Mouse (Mus musculus) lung, embryonic 15.5 days (tissue): Measurements from ENCODE around the gene Oprd1. TPM values are rescaled to one million over a fixed set of nuclear protein-coding genes. Genes with fewer than 3 reads are reported as not detected.
A peak's percentile ranks its signal among the peaks of the same experiment; 100 is the strongest.

ENCODE experiments used
- ATAC-seq: fragments of 200-750 bp; cut with Nextera tagmentation; 2 replicates; pipeline ENCODE4 v1.8.0; 2017; ENCODE audit warnings: moderate number of reproducible peaks, borderline replicate concordance; ENCODE audit not compliant: low FRiP score, low TSS enrichment; ENCODE audit errors: extremely low read depth
- H3K27ac ChIP-seq: fragments of 300-500 bp; sonication (generic); 2 replicates; pipeline ENCODE4 v1.5.1; 2015; ENCODE audit warnings: moderate library complexity, mild to moderate bottlenecking, inconsistent platforms
- H3K27me3 ChIP-seq: fragments of 300-500 bp; sonication (generic); 2 replicates; pipeline ENCODE4 v1.6.1; 2015; ENCODE audit warnings: inconsistent platforms
- H3K36me3 ChIP-seq: fragments of 300-500 bp; sonication (generic); 2 replicates; pipeline ENCODE4 v1.6.1; 2015; ENCODE audit warnings: inconsistent platforms
- H3K4me1 ChIP-seq: fragments of 300-500 bp; sonication (generic); 2 replicates; pipeline ENCODE4 v1.6.1; 2015; ENCODE audit warnings: inconsistent platforms
- H3K4me2 ChIP-seq: fragments of 300-500 bp; sonication (generic); 2 replicates; pipeline ENCODE4 v1.6.1; 2015; ENCODE audit warnings: inconsistent platforms, mild to moderate bottlenecking, moderate library complexity
- H3K4me3 ChIP-seq: fragments of 300-500 bp; sonication (generic); 2 replicates; pipeline ENCODE4 v1.5.1; 2015; ENCODE audit warnings: mild to moderate bottlenecking, inconsistent platforms
- H3K9ac ChIP-seq: fragments of 300-500 bp; sonication (generic); 2 replicates; pipeline ENCODE4 v1.6.1; 2015; ENCODE audit warnings: inconsistent platforms
- H3K9me3 ChIP-seq: fragments of 300-500 bp; sonication (generic); 2 replicates; pipeline ENCODE4 v1.6.1; 2016; ENCODE audit warnings: inconsistent platforms
- WGBS: fragments of 180-500 bp; shearing (Covaris S2); methylation state at CpG from one replicate; pipeline ENCODE4 v1.1.7; 2015; 5-methylcytosine and 5-hydroxymethylcytosine counted together
- polyA plus RNA-seq: library from polyadenylated mRNA; unstranded; fragments of >200 nt; fragmentation: Nextera tagmentation; extraction: Ambion mirVana; gene quantifications from 2 replicates; pipeline ENCODE4 v1.2.1, GENCODE M21; 2015

The Oprd1 gene
- polyA plus RNA-seq = 0.05 and 0.06 TPM in 2 replicates

GRCm38 (mm10) chr4:132144080-132144841 lies at the start of gene Oprd1:
Gene Oprd1, minus strand, starts transcription at chr4:132144486.
- H3K4me3 ChIP-seq = peak within 1 kb of the TSS; percentile 47
- no peak within 1 kb of the TSS for H3K27ac ChIP-seq
- H3K9me3 ChIP-seq = no peaks in the 10 kb centered on the region
- H3K36me3 ChIP-seq = no peaks in the 10 kb centered on the region
- ATAC-seq = peak; percentile 81; the same call in 1 of the 2 replicates
- H3K9ac ChIP-seq = 0 out of 2 replicates have a peak within 1 kb of the TSS, but pooled peaks have one; percentile 3
- no peaks in the 10 kb centered on the region for H3K4me1 ChIP-seq
- H3K27me3 ChIP-seq = peaks cover 52% of the 10 kb centered on the region
- under 1% methylated on average over 70 of the region's 89 CpGs for WGBS
- H3K4me2 ChIP-seq = peak within 1 kb of the TSS; percentile 85

DNA sequence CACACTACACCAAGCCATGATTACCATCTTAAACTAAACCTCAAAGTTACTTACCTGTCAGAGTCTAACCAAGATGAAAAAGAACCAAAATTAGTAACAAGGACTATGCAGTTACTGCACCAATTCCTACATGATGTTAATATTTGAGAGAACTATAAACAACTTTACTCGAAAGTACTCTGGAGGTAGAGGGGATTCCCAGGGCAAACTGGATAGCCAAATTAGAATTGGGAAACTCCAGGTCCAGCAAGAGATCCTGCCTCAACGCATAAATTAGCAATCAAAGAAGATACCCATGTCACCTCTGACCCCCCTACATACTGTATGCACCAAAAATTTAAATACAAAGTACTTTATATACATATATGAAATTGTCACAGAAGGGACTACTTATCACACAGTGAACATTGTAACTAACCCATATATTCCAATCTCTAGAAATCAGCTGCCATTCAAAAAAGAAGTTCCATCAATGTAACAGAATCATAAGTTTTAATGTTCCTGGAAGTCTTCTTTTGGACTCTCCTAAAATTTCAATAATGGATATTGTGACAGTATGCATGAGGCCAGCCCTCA lies 43.6 kb upstream of the Oprd1 start:
- Histone ChIP-seq H3K9ac (no peak overlapping the region), H3K4me1 (no peaks in the 10 kb centered on the region), H3K27me3 (no peaks in the 10 kb centered on the region), H3K4me2 (no peak overlapping the region), H3K4me3 (no peak overlapping the region), H3K36me3 (peaks cover 52% of the 10 kb centered on the region), H3K27ac (no peak overlapping the region), H3K9me3 (no peaks in the 10 kb centered on the region)
- no peak for ATAC-seq
- 84% methylated on average over 2 of the region's 2 CpGs for WGBS

GRCm38 (mm10) chr4:132183162-132183561 lies 38.9 kb upstream of the Oprd1 start:
- Histone ChIP-seq H3K9ac (no peak overlapping the region), H3K4me3 (no peak overlapping the region), H3K9me3 (no peaks in the 10 kb centered on the region), H3K4me1 (peaks cover 5% of the 10 kb centered on the region; the same call in 1 of the 2 replicates), H3K27ac (no peak overlapping the region), H3K36me3 (peaks cover 37% of the 10 kb centered on the region), H3K27me3 (no peaks in the 10 kb centered on the region), H3K4me2 (no peak overlapping the region)
- WGBS = 83% methylated on average over 3 of the region's 3 CpGs
- no peak for ATAC-seq

DNA sequence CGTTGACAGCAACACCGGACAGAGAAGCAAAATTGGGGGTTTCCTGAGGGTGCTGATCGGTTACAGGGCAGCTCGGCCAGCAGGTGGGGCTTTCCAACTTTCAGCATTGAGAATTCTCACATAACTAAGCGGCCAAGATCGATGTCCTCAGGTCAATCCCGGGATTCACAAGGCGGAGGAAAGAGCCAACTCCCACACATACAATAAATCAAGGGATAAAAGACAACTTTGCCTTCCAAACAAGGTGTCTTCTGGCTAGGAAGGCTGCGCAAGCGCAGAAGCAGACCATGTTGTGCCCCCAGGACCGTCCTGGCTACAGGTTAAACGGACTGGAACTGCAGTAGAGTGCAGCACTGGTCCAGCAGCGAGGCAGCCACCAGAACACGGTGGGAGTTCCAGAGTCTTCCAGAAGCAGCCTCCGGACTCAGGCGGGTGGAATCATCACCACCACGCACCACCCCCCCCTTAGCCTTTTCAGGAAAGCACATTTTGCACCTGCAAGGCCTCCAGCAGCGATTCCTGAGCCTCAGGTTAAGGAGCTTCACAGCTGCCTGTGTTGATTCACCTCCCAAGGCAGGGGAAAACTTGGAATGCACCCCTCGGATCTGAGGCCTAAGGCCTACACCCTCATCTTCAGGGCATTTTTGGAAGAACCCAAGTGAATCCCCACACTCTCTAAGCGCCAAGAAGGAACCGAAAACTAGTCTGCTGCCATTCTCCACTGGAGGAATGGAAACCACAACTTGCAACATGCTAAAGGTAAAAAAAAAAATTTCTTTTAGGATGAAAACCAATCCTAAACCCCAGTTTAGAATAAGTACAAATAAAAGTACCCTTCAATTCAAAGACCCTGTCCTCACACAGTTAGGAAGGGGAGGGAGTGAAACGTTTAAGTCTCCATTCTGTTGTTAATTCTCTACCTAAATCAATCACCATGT lies 37.7 kb upstream of the Oprd1 start:
- Histone ChIP-seq H3K9me3 (no peaks in the 10 kb centered on the region), H3K27ac (no peak overlapping the region), H3K4me3 (no peak overlapping the region), H3K36me3 (peaks cover 33% of the 10 kb centered on the region), H3K9ac (no peak overlapping the region), H3K27me3 (no peaks in the 10 kb centered on the region), H3K4me1 (peaks cover 5% of the 10 kb centered on the region; the same call in 1 of the 2 replicates), H3K4me2 (no peak overlapping the region)
- 61% methylated on average over 22 of the region's 22 CpGs for WGBS
- no peak for ATAC-seq

GRCm38 (mm10) chr4:132180710-132181109 lies 36.4 kb upstream of the Oprd1 start:
- H3K36me3 ChIP-seq = peaks cover 30% of the 10 kb centered on the region
- 63% methylated on average over 9 of the region's 9 CpGs for WGBS
- no peak for ATAC-seq

DNA sequence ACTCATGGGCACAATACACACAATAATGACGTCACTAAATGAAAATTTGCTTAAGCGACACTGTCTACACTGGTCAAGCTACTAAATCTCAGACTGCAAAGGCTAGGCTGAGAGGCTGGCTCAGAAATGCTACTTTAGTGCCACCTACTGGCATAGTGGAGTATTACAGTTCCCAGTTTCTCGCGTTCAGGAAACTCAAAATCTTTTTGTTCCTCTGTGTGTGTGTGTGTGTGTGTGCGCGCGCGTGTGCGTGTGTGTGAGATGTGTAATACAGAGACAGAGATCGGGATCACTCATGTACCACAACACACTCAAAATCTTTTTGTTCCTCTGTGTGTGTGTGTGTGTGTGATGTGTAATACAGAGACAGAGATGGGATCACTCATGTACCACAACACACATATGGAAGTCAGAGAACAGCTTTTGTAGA lies 34.4 kb upstream of the Oprd1 start:
- Histone ChIP-seq H3K27ac (no peak overlapping the region), H3K4me2 (no peak overlapping the region), H3K36me3 (peaks cover 13% of the 10 kb centered on the region; the same call in 1 of the 2 replicates), H3K4me3 (no peak overlapping the region), H3K27me3 (no peaks in the 10 kb centered on the region), H3K4me1 (peaks cover 5% of the 10 kb centered on the region; the same call in 1 of the 2 replicates), H3K9me3 (no peaks in the 10 kb centered on the region), H3K9ac (no peak overlapping the region)
- ATAC-seq = peak; percentile 74; the same call in 1 of the 2 replicates
- WGBS = 7% methylated on average over 10 of the region's 10 CpGs

More at GRCm38 (mm10) chr4:132180710-132181109, 36.4 kb upstream of the Oprd1 start:
- H3K27ac ChIP-seq = no peak overlapping the region
- no peak overlapping the region for H3K4me2 ChIP-seq
- no peaks in the 10 kb centered on the region for H3K9me3 ChIP-seq
- H3K4me3 ChIP-seq = no peak overlapping the region
- no peaks in the 10 kb centered on the region for H3K27me3 ChIP-seq
- H3K9ac ChIP-seq = no peak overlapping the region
- peaks cover 5% of the 10 kb centered on the region; the same call in 1 of the 2 replicates for H3K4me1 ChIP-seq

- Histone ChIP-seq H3K4me1 (peaks cover 5% of the 10 kb centered on the region; the same call in 1 of the 2 replicates), H3K27ac (no peak overlapping the region), H3K27me3 (no peaks in the 10 kb centered on the region), H3K9me3 (no peaks in the 10 kb centered on the region), H3K4me2 (no peak overlapping the region), H3K4me3 (no peak overlapping the region), H3K9ac (no peak overlapping the region), H3K36me3 (0 out of 2 replicates have a peak, but pooled peaks cover 4% of the 10 kb centered on the region)
- ATAC-seq = no peak
- WGBS = 38% methylated on average over 10 of the region's 10 CpGs
These were observed 32.2 kb upstream of the Oprd1 start for GRCm38 (mm10) chr4:132176474-132176873.

- H3K4me2 ChIP-seq = no peak overlapping the region
- H3K27ac ChIP-seq = no peak overlapping the region
These were observed 26.6 kb upstream of the Oprd1 start for GRCm38 (mm10) chr4:132170891-132171290.

GRCm38 (mm10) chr4:132169761-132170160 lies 25.5 kb upstream of the Oprd1 start:
- no peaks in the 10 kb centered on the region for H3K27me3 ChIP-seq
- H3K4me3 ChIP-seq = no peak overlapping the region
- no peak overlapping the region for H3K27ac ChIP-seq
- ATAC-seq = no peak
- 69% methylated on average over 5 of the region's 5 CpGs for WGBS
- no peaks in the 10 kb centered on the region for H3K4me1 ChIP-seq
- H3K36me3 ChIP-seq = no peaks in the 10 kb centered on the region
- no peak overlapping the region for H3K9ac ChIP-seq
- no peaks in the 10 kb centered on the region for H3K9me3 ChIP-seq
- no peak overlapping the region for H3K4me2 ChIP-seq

More at GRCm38 (mm10) chr4:132170891-132171290, 26.6 kb upstream of the Oprd1 start:
- Histone ChIP-seq H3K9me3 (no peaks in the 10 kb centered on the region), H3K4me1 (no peaks in the 10 kb centered on the region), H3K36me3 (no peaks in the 10 kb centered on the region), H3K27me3 (no peaks in the 10 kb centered on the region), H3K4me3 (no peak overlapping the region), H3K9ac (no peak overlapping the region)
- ATAC-seq = no peak
- 37% methylated on average over 7 of the region's 7 CpGs for WGBS

DNA sequence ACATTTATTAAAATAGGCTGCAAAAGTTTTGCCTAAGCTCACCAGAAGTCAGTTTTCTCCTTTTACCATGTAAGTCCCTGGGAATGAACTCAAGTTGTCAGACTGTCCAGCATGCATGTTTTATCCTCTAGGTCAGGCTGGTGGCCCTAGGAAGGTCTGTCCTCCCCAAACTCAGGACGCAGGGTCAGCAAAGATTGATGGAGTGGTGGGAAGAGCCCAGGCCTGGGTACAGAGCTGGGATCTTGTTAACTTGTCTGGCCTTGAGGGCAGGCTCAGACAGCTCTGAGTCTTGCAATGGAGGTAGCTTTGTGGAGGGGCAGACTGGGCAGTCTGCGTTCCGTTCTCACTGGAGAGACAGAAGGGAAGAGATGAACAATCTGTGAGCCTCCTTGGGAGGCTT lies 25.0 kb upstream of the Oprd1 start:
- WGBS = 89% methylated on average over 3 of the region's 3 CpGs
- H3K27me3 ChIP-seq = no peaks in the 10 kb centered on the region
- no peak overlapping the region for H3K4me3 ChIP-seq
- no peak overlapping the region for H3K27ac ChIP-seq
- no peak for ATAC-seq
- H3K4me1 ChIP-seq = no peaks in the 10 kb centered on the region
- H3K4me2 ChIP-seq = no peak overlapping the region
- no peaks in the 10 kb centered on the region for H3K36me3 ChIP-seq
- no peak overlapping the region for H3K9ac ChIP-seq
- no peaks in the 10 kb centered on the region for H3K9me3 ChIP-seq

GRCm38 (mm10) chr4:132167436-132167835 lies 23.1 kb upstream of the Oprd1 start:
- Histone ChIP-seq H3K9me3 (no peaks in the 10 kb centered on the region), H3K4me2 (no peak overlapping the region), H3K9ac (no peak overlapping the region), H3K36me3 (no peaks in the 10 kb centered on the region), H3K4me1 (no peaks in the 10 kb centered on the region), H3K4me3 (no peak overlapping the region), H3K27ac (no peak overlapping the region), H3K27me3 (no peaks in the 10 kb centered on the region)
- no peak for ATAC-seq
- WGBS = 81% methylated on average over 3 of the region's 3 CpGs
